1 mouse cellular context compared by ENCODE assay signal in genomic region chr3:101564011-101564410, GRCm38 (mm10).
TF ChIP-seq lines count a peak whose summit lies in the region.

No protein-coding gene starts in this region.

TF ChIP-seq in MEL, 35 proteins besides CTCF, POLR2A, EP300 and RAD21 (continued from another document):
- no peak for TF ChIP-seq MYB (IDR thresholded peaks at IDR 0.05; ENCODE audit: low read depth, low read length)
- no peak for TF ChIP-seq UBTF (IDR thresholded peaks at IDR 0.05; ENCODE audit: borderline replicate concordance, insufficient read depth, low read depth, low read length)
- TF ChIP-seq TCF12 (IDR thresholded peaks at IDR 0.05; ENCODE audit: low read depth, low read length): no peak
- no peak for TF ChIP-seq MAX (IDR thresholded peaks at IDR 0.05; ENCODE audit: low read length)
- no peak for TF ChIP-seq KAT2A (conservative IDR thresholded peaks at IDR 0.05; ENCODE audit: low read depth, low read length)
- TF ChIP-seq MAZ (IDR thresholded peaks at IDR 0.05; ENCODE audit: low read depth, low read length): no peak
- TF ChIP-seq RCOR1 (IDR thresholded peaks at IDR 0.05; ENCODE audit: low read depth, low read length): no peak
- no peak for TF ChIP-seq CHD1 (IDR thresholded peaks at IDR 0.05; ENCODE audit: low read depth, low read length)
- TF ChIP-seq POLR2AphosphoS2 (IDR thresholded peaks at IDR 0.05; ENCODE audit: low read length): no peak
- no peak for TF ChIP-seq ETS1 (IDR thresholded peaks at IDR 0.05; ENCODE audit: low read depth, low read length)
- no peak for TF ChIP-seq USF1 (IDR thresholded peaks at IDR 0.05; ENCODE audit: low read depth, low read length)
- TF ChIP-seq NELFE (IDR thresholded peaks at IDR 0.05; ENCODE audit: low read depth, low read length): no peak
- TF ChIP-seq MYC (IDR thresholded peaks at IDR 0.05; ENCODE audit: low read depth, low read length): no peak
- TF ChIP-seq MAFK (IDR thresholded peaks at IDR 0.05; ENCODE audit: borderline replicate concordance, low read depth, low read length): no peak
